Mouse (Mus musculus): ENCODE measurements around the gene Tmem199. TPM values are rescaled to one million over a fixed set of nuclear protein-coding genes. Genes with fewer than 3 reads are reported as not detected.
"Not testable (repeated sequence)": the region's sequence is repeated elsewhere in the genome, so short reads cannot be mapped to it uniquely, and the experiment has no call there.

The Tmem199 gene
- 11.1 and 13.0 TPM in 2 replicates for polyA plus RNA-seq (2012; rRNA removed)

DNA sequence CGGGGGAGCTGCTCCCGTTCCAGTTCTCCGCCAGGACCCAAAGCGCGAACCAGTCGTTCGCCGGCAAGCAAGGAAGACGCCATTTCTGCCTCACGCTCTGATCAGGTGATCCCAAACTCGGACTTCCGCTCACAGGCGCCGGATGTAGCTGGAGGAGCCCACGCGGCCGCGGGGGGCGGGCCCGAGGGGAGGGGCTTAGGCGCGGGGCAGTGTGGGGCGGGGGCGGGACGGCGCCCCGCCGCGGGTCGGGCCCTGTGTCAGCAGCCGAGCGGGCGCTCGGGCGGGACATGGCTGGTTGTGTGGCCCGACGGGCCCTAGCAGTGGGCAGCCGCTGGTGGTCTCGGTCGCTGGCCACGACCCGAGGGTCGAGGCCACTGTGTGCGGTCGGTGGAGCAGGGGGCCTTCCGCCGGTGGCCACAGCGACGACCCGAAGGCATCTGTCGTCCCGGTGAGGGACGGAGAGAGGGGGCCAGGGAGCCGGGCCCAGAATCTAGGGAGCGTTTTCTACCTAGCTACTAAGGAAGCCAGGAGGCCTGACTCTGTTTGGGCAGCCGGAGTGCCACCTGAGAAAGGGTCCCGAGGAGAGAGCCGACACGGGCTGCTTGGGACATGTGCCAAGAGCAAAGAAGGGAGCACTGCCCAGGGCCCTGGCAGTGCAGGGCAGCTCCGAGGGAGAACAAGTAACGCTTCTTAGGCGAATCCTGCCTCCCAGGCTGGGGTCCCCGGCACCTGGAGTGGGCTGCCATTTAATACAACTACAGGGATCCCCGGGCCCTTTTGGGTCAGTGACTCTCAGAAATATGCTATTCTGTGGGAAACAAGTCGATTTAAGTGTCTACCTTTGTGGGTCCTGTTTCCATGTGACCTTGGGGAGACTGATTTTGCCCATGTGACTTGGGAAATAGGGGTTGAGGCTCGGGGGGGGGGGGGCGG lies at the start of gene Tmem199, which contains the start of gene Poldip2:
Gene Tmem199 (minus strand): TSS at position 148 of the 933 bp plus-strand sequence.
Gene Poldip2 (plus strand): TSS at position 169 of the 933 bp plus-strand sequence.
- DNase-seq (ENCODE audit: low read depth, low spot score), result peak; percentile 76
- WGBS, result under 1% methylated on average over 67 of the region's 67 CpGs

- WGBS, result 10% methylated on average over 4 of the region's 4 CpGs
- no peak for DNase-seq (ENCODE audit: low read depth, low spot score)
Observed at GRCm38 (mm10) chr11:78560447-78560846, 48.5 kb upstream of the Tmem199 start.

DNA sequence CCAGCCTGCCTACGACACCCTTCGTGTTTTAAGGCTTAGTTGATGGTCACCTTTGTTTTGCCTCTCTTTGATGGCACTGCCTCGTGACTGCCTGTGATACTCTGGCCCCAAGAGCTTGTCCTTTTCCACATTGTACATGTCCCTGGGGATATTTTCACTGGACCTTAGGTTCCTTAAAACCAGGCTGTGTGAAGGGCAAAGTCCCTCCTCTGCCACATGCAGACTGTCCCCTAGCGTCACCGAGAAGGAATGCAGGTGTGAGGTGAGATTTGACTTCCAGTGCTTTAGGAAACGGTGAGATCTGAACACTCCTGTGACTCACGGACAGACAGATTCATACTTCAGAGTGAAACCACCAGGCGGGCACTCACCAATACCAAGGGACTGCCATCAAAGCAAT lies 45.3 kb upstream of the Tmem199 start:
- 33% methylated on average over 8 of the region's 8 CpGs for WGBS

GRCm38 (mm10) chr11:78556070-78556469 lies 44.1 kb upstream of the Tmem199 start:
- no peak for DNase-seq (ENCODE audit: low read depth, low spot score)
- WGBS, result 39% methylated on average over 4 of the region's 4 CpGs

More for the DNA sequence above, 45.3 kb upstream of the Tmem199 start:
- no peak for DNase-seq (ENCODE audit: low read depth, low spot score)

DNA sequence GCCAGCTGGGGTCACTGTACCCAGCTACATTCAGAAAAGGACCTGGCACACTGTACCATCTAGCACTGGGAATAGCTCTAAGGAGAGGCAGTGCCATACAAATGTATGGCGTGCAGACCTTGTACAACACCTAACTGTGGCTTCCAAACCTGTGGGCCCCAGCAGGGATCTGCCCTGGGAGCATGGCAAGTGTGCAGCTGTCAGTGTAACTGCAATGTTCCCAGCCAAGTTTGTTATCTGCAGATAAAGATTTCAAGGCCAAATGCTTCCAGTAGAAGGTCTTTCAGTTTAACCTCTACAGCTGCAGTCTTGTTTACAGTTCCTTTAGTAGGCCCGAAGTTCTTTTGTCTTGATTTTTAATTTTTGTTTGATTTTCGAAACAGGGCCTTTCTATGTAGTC lies 43.7 kb upstream of the Tmem199 start:
- 37% methylated on average over 3 of the region's 3 CpGs for WGBS
- DNase-seq (ENCODE audit: low read depth, low spot score), result no peak

- WGBS, result 30% methylated on average over 6 of the region's 6 CpGs
- DNase-seq (ENCODE audit: low read depth, low spot score), result no peak
Observed at GRCm38 (mm10) chr11:78551059-78551398, 39.1 kb upstream of the Tmem199 start.

DNA sequence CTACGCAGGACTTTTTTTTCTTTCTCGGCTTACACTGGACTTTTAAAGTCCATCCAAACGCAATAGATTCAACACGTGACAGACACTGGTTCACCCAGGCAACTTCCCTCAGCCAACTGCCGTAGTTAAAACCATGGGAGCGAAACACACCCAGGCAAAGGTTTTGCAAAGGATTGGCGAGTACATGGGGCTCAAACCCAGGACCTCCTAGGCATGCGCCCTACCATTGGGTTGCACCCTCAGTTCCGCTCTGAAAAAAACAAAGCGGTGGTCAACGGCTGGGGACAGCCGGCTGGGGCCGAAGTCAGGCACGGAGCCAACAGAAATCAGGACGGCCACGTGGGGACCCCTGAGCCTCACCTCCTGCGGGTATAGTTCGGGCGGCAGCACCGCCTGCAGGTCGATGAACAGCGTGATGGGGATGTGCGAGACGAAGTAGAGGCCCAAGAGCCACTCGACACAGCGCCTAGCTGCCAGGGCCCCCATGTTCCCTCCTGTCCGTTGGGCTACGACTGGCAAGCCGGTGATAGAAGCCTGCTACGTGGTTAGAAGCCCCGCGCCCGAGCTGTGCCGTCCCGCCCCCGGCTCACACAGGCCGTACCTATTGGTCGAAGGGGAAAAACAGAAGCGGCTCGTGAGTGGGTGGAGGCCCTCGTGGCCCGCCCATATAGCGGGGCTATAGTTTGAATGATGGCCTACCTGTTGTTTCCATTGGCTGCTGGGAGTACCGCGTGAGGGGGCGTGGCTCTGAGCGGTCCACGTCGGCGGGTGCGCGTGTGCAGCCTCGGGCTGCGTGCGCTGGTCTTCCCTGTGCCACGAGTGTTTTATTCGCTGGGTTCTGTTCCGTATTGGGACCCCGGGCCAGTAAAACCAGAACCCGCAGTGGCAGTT lies 38.4 kb upstream of the Tmem199 start, which contains the start of gene Tmem97:
Gene Tmem97 (minus strand): TSS at position 610 of the 891 bp plus-strand sequence.
- DNase-seq (ENCODE audit: low read depth, low spot score), result peak; percentile 74
- under 1% methylated on average over 60 of the region's 60 CpGs for WGBS

DNA sequence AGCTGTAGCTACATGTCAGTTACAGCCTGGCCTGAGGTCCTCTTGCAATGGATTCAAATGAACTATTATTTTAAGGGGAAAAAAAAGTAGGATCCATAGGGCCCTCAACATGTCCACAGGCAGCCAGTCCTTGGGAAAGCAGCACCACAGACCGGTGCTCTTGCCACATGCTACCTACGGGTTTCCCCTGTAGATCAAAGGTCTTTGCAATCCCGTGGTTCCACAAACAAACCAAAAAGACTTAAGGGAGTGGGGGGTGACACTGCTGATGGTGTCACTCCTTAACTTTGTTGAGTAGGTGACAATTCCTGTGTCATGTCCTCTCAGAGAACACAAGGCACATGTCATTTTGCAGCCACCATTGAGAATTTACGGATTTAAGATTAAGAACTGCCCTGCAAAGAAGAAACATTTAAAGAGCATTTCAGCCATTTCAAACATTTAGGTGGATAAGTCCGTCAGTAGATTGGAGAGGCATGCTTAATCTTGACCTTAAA lies 37.6 kb upstream of the Tmem199 start:
- WGBS, result 12% methylated on average over 5 of the region's 5 CpGs
- DNase-seq (ENCODE audit: low read depth, low spot score), result no peak

GRCm38 (mm10) chr11:78547718-78548460 lies 35.9 kb upstream of the Tmem199 start:
- 47% methylated on average over 2 of the region's 2 CpGs for WGBS
- no peak for DNase-seq (ENCODE audit: low read depth, low spot score)

DNA sequence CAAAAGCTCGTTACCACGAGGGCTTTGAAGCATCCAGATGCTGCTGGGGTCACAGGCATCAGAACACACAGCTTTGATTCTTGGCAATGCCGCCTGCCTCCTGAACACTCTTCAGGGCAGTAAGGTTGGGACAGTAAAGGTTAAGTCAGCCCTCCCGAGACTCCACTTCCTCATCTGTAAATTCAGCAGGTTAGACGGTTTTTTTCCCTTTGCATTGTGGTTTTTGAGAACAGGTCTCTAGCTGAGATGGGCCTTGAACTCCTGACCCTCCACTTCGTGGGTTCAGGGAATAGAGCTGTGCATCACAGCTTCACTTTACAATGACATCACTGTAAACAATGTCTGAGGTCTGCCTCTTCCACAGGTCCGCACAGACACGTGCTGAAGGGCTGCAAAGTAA lies 33.2 kb upstream of the Tmem199 start:
- 29% methylated on average over 8 of the region's 8 CpGs for WGBS
- no peak for DNase-seq (ENCODE audit: low read depth, low spot score)

- WGBS, result 57% methylated on average over 7 of the region's 7 CpGs
- no peak for DNase-seq (ENCODE audit: low read depth, low spot score)
Observed at GRCm38 (mm10) chr11:78544449-78545111, 32.6 kb upstream of the Tmem199 start.

DNA sequence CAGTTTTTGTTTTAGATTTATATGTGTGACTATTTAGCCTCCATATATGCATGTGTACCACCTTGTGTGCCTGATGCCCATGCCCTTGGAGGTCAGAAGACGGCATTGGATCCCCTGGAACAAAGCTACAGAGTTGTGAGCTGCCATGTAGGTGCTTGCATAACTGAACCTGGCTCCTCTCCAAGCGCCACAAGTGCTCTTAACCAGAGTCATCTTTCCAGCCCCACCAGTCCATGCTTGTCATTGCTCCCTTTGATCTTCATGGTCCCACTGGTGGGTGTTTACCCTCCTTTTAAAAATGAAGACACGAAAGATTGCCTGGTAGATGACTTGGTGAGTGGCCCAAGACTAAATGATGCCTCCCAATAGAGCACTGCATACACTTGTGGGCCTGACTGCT lies 28.4 kb upstream of the Tmem199 start:
- 70% methylated on average over 3 of the region's 3 CpGs for WGBS

DNA sequence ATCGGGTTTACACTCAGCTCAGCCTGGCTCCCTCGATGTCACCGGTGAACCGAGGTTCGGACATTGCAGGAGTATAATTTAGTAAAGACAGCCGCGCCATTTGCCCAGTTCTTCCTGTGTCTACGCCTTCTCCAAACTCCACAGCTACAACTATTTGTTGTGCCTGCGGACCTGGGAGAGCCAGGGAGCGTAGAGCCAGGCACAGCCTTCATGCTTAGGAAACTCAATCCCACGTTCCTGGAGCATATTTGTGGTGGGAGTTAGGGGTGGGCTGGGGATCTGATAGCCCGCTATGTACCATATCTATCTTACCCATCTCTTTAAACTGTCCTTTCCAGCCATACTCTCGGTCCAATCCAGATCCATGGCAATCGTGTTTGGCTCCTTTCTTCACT lies 24.7 kb upstream of the Tmem199 start:
- DNase-seq (ENCODE audit: low read depth, low spot score), result no peak
- WGBS, result 2% methylated on average over 14 of the region's 14 CpGs

More for the DNA sequence above, 28.4 kb upstream of the Tmem199 start:
- DNase-seq (ENCODE audit: low read depth, low spot score), result no peak

DNA sequence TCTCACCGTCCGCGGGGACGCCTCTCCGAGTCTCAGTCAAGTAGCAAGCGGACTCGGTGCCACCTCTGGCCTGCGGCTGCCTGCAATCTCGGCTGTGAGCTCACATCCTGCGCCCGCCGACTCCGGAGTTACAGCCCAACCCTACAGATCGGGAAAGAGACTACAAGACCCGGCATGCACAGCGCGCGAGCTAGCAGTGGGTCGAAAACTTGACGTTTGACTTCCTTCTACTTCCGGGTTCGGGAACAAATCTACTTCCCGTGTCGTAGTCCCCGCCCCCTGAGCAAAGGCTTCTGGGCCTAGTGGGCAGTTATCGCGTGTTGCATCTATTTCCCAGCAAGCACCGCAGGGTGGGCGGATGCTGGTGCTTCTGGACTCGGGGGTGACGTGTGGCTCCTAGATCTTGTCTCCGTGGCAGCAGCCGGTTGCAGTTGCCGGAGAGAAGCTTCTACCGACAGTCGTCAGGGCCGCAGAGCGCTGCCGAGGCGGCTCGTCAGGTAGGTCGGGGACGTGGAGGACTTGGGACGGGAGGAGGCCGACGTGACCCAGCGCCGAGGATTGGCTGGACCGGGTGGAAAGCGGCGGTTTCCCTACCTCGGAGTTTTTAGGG lies 24.2 kb upstream of the Tmem199 start, which contains the start of the genes Tnfaip1 and Ift20:
Gene Tnfaip1 (minus strand): TSS at position 253 of the 610 bp plus-strand sequence.
Gene Ift20 (plus strand): TSS at position 282 of the 610 bp plus-strand sequence.
- DNase-seq (ENCODE audit: low read depth, low spot score), result peak; percentile 99
- under 1% methylated on average over 52 of the region's 52 CpGs for WGBS

DNA sequence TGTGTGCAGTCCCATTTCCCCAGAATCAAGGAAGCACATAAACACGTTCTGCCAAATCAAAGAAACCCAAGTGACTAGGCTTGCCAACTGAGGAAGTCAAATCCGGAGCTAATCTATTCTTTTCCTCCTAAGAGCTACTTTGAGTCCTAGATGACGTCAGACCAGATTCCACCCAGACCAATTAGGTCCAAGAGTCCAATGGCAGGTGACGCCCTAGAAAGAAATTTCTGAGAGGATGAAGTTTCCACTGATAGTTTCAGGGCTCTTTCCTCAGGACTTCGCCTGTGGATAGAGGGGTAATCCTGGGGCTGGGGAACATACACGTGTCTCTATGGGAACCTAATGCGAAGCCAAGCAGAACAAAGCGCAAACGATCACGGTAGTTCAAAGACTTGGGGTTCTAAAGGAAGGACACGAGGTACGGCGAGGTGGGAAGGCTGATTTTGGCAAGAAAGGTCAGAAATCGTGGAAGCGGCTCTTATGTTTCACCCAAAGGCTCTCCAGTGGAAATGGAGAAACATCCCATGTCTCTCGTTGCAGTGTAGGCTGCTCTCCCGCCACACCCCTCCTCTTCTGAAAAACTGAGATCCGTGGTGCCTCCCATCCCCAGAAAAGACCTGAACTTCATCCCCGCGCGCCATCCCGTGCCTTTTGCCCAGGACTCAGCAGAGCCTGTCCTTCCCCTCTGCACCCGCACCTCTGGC lies 23.6 kb upstream of the Tmem199 start:
- DNase-seq (ENCODE audit: low read depth, low spot score), result peak; percentile 80
- 2% methylated on average over 23 of the region's 23 CpGs for WGBS

- no peak for DNase-seq (ENCODE audit: low read depth, low spot score)
- WGBS, result 71% methylated on average over 4 of the region's 4 CpGs
Observed at GRCm38 (mm10) chr11:78534516-78534915, 22.5 kb upstream of the Tmem199 start.

DNA sequence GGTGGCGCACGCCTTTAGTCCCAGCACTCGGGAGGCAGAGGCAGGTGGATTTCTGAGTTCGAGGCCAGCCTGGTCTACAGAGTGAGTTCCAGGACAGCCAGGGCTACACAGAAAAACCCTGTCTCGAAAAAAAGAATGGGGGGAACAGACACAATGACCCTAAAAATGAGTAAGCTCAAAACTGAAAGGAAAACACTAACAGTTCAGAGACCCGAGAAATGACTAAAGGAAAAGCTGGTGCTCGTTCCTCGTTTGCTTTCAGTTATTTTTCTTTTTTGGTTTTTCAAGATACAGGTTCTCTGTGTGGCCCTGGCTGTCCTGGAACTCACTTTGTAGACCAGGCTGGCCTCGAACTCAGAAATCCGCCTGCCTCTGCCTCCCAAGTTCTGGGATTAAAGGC lies 19.5 kb upstream of the Tmem199 start:
- not testable (repeated sequence) for DNase-seq (ENCODE audit: low read depth, low spot score)
- WGBS, result 84% methylated on average over 10 of the region's 10 CpGs

DNA sequence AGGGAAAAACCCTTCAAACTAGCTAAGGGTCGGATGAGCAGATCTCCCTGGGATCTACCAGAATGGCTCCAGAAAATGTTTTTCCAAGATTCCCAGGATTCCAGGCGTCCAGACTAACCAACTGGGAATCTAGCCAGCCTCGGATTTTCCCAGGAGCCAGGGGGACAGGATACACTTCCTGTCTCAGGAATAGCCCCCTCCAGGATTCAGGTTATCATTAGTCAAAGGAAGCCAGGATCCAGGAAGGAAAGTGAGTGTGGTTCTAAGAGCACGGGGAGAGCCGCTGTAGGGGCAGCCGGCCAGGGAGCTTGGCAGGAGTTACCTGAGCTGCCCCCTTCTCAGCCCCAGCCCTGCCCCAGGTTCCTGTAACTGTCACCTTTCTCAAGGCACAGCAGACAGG lies 19.1 kb upstream of the Tmem199 start:
- WGBS, result 65% methylated on average over 6 of the region's 6 CpGs
- DNase-seq (ENCODE audit: low read depth, low spot score), result no peak

All from large intestine, adult 2 months (tissue).